Mouse (Mus musculus): ENCODE measurements around the gene Ms4a15. TPM values are rescaled to one million over a fixed set of nuclear protein-coding genes. Genes with fewer than 3 reads are reported as not detected.
A peak's percentile ranks its signal among the peaks of the same experiment; 100 is the strongest.

Ms4a15 gene
- polyA plus RNA-seq, 1 experiment from 2014 or later = not detected

GRCm38 (mm10) chr19:10985889-10986288, 7.2 kb downstream of the Ms4a15 start:
- no peak overlapping the region for H3K27ac ChIP-seq (ENCODE audit: low read depth, low read length)
- 87% methylated on average over 4 of the region's 4 CpGs for WGBS
- no peak for ATAC-seq

GRCm38 (mm10) chr19:10984551-10984950, 8.5 kb downstream of the Ms4a15 start:
- Histone ChIP-seq H3K27ac (ENCODE audit: low read depth, low read length) (no peak overlapping the region), H3K4me2 (ENCODE audit: low read length) (no peak overlapping the region), H3K27me3 (replicated peaks; ENCODE audit: control insufficient read depth, insufficient read depth, low read length) (no peaks in the 10 kb centered on the region), H3K4me3 (ENCODE audit: low read length) (no peak overlapping the region), H3K4me1 (ENCODE audit: control insufficient read depth, insufficient read depth, low read depth, low read length) (no peaks in the 10 kb centered on the region), H3K36me3 (ENCODE audit: control insufficient read depth, insufficient read depth, low read length) (no peaks in the 10 kb centered on the region), H3K9me3 (ENCODE audit: control insufficient read depth, low read length) (no peaks in the 10 kb centered on the region), H3K9ac (ENCODE audit: low read depth, low read length) (no peak overlapping the region)
- WGBS = 88% methylated on average over 13 of the region's 13 CpGs
- no peak for ATAC-seq

More at GRCm38 (mm10) chr19:10985889-10986288, 7.2 kb downstream of the Ms4a15 start:
- Histone ChIP-seq H3K9me3 (ENCODE audit: control insufficient read depth, low read length) (no peaks in the 10 kb centered on the region), H3K4me3 (ENCODE audit: low read length) (no peak overlapping the region), H3K4me1 (ENCODE audit: control insufficient read depth, insufficient read depth, low read depth, low read length) (no peaks in the 10 kb centered on the region), H3K4me2 (ENCODE audit: low read length) (no peak overlapping the region), H3K9ac (ENCODE audit: low read depth, low read length) (no peak overlapping the region), H3K36me3 (ENCODE audit: control insufficient read depth, insufficient read depth, low read length) (no peaks in the 10 kb centered on the region), H3K27me3 (replicated peaks; ENCODE audit: control insufficient read depth, insufficient read depth, low read length) (no peaks in the 10 kb centered on the region)

DNA sequence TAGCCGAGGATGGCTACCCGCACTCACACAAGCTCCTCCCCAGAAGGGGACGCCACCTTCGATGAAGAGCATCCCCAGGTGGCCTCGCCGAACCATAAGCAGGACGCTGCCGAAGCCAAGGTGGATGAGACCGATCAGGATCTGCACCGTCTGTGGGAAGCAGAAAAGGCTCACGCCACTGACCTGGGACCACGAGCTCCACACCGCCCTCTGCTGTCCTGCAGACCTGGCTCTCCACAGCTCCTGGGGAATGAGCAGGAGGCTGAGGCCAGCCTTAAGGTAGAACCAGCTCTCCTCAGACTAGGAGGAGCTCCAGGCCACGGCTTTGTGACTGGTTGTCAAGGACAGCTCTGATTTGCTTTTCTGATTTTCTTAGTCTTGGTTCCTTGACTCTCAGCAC, 9.9 kb downstream of the Ms4a15 start:
- Histone ChIP-seq H3K4me1 (ENCODE audit: control insufficient read depth, insufficient read depth, low read depth, low read length) (no peaks in the 10 kb centered on the region), H3K27me3 (replicated peaks; ENCODE audit: control insufficient read depth, insufficient read depth, low read length) (no peaks in the 10 kb centered on the region), H3K4me3 (ENCODE audit: low read length) (no peak overlapping the region), H3K9ac (ENCODE audit: low read depth, low read length) (no peak overlapping the region), H3K9me3 (ENCODE audit: control insufficient read depth, low read length) (no peaks in the 10 kb centered on the region), H3K27ac (ENCODE audit: low read depth, low read length) (no peak overlapping the region), H3K4me2 (ENCODE audit: low read length) (no peak overlapping the region), H3K36me3 (ENCODE audit: control insufficient read depth, insufficient read depth, low read length) (no peaks in the 10 kb centered on the region)
- ATAC-seq = no peak
- WGBS = 30% methylated on average over 13 of the region's 14 CpGs

GRCm38 (mm10) chr19:10980210-10980609, 12.8 kb downstream of the Ms4a15 start:
- no peak overlapping the region for H3K27ac ChIP-seq (ENCODE audit: low read depth, low read length)
- WGBS = 94% methylated on average over 5 of the region's 5 CpGs
- H3K4me3 ChIP-seq (ENCODE audit: low read length) = no peak overlapping the region
- H3K4me1 ChIP-seq (ENCODE audit: control insufficient read depth, insufficient read depth, low read depth, low read length) = no peaks in the 10 kb centered on the region
- H3K27me3 ChIP-seq (replicated peaks; ENCODE audit: control insufficient read depth, insufficient read depth, low read length) = no peaks in the 10 kb centered on the region
- H3K36me3 ChIP-seq (ENCODE audit: control insufficient read depth, insufficient read depth, low read length) = no peaks in the 10 kb centered on the region
- 0 out of 2 replicates have a peak, but pooled peaks have one; percentile 35 for ATAC-seq
- no peaks in the 10 kb centered on the region for H3K9me3 ChIP-seq (ENCODE audit: control insufficient read depth, low read length)
- no peak overlapping the region for H3K9ac ChIP-seq (ENCODE audit: low read depth, low read length)
- H3K4me2 ChIP-seq (ENCODE audit: low read length) = no peak overlapping the region

- Histone ChIP-seq H3K9ac (ENCODE audit: low read depth, low read length) (no peak overlapping the region; the same call in 1 of the 2 replicates), H3K9me3 (ENCODE audit: control insufficient read depth, low read length) (no peaks in the 10 kb centered on the region), H3K27me3 (replicated peaks; ENCODE audit: control insufficient read depth, insufficient read depth, low read length) (no peaks in the 10 kb centered on the region), H3K4me1 (ENCODE audit: control insufficient read depth, insufficient read depth, low read depth, low read length) (no peaks in the 10 kb centered on the region), H3K4me2 (ENCODE audit: low read length) (peak overlapping the region; percentile 27), H3K36me3 (ENCODE audit: control insufficient read depth, insufficient read depth, low read length) (no peaks in the 10 kb centered on the region), H3K27ac (ENCODE audit: low read depth, low read length) (no peak overlapping the region), H3K4me3 (ENCODE audit: low read length) (no peak overlapping the region)
- WGBS = 13% methylated on average over 18 of the region's 18 CpGs
- ATAC-seq = peak; percentile 41
These were observed 13.6 kb downstream of the Ms4a15 start for GRCm38 (mm10) chr19:10979184-10980168.

DNA sequence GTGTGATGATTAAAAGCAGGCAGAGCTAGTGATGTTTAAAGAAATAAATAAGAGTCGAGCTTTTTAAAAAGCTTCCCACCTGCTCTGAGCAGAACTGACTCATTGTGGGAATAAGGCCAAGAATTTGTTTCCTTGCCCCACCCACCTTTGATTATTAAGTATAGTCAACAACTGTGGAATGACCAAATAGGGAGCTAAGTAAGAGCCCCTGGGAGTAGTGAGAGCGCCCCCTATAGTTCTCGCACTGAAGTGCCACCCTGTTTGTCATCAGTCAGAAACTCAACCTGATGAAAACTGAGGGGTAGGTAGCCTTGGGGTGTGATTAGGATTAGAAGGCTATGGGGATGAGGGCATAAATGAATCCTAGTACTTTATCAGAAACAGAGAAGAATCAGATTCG, 16.7 kb downstream of the Ms4a15 start:
- no peak overlapping the region for H3K27ac ChIP-seq (ENCODE audit: low read depth, low read length)
- H3K4me3 ChIP-seq (ENCODE audit: low read length) = no peak overlapping the region
- WGBS = 51% methylated on average over 4 of the region's 4 CpGs
- H3K27me3 ChIP-seq (replicated peaks; ENCODE audit: control insufficient read depth, insufficient read depth, low read length) = no peaks in the 10 kb centered on the region
- H3K9me3 ChIP-seq (ENCODE audit: control insufficient read depth, low read length) = peaks cover 2% of the 10 kb centered on the region
- no peaks in the 10 kb centered on the region for H3K36me3 ChIP-seq (ENCODE audit: control insufficient read depth, insufficient read depth, low read length)
- no peak overlapping the region for H3K9ac ChIP-seq (ENCODE audit: low read depth, low read length)
- ATAC-seq = no peak
- no peaks in the 10 kb centered on the region for H3K4me1 ChIP-seq (ENCODE audit: control insufficient read depth, insufficient read depth, low read depth, low read length)
- H3K4me2 ChIP-seq (ENCODE audit: low read length) = no peak overlapping the region

DNA sequence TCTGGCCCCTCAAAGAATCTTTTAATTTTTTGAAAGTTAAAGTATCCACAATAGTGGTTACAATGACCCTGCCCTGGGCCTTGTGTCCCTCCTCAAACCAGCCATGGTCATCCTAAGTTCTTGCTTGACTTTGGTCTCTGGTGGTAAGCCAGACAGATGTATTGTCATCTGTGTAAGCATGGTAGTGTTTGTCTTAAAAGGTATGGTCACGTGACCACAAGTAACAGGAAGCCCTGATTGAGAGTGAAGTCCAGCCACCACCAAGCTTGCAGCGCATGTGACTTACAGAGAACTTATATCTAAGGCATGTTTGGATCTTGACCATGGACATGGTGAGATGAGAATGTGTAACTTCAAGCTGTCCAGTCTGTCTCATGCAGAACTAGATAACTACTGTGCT, 17.9 kb downstream of the Ms4a15 start:
- Histone ChIP-seq H3K9me3 (ENCODE audit: control insufficient read depth, low read length) (peaks cover 2% of the 10 kb centered on the region), H3K4me1 (ENCODE audit: control insufficient read depth, insufficient read depth, low read depth, low read length) (no peaks in the 10 kb centered on the region), H3K4me3 (ENCODE audit: low read length) (no peak overlapping the region), H3K36me3 (ENCODE audit: control insufficient read depth, insufficient read depth, low read length) (no peaks in the 10 kb centered on the region), H3K27ac (ENCODE audit: low read depth, low read length) (no peak overlapping the region), H3K4me2 (ENCODE audit: low read length) (no peak overlapping the region), H3K9ac (ENCODE audit: low read depth, low read length) (no peak overlapping the region), H3K27me3 (replicated peaks; ENCODE audit: control insufficient read depth, insufficient read depth, low read length) (no peaks in the 10 kb centered on the region)
- 86% methylated on average over 2 of the region's 2 CpGs for WGBS
- no peak for ATAC-seq

- H3K4me3 ChIP-seq (ENCODE audit: low read length) = no peak within 1 kb of the TSS
- H3K4me2 ChIP-seq (ENCODE audit: low read length) = no peak within 1 kb of the TSS
- H3K9me3 ChIP-seq (ENCODE audit: control insufficient read depth, low read length) = peaks cover 2% of the 10 kb centered on the region
- no peak within 1 kb of the TSS for H3K27ac ChIP-seq (ENCODE audit: low read depth, low read length)
- H3K27me3 ChIP-seq (replicated peaks; ENCODE audit: control insufficient read depth, insufficient read depth, low read length) = no peaks in the 10 kb centered on the region
- no peak for ATAC-seq
- H3K9ac ChIP-seq (ENCODE audit: low read depth, low read length) = no peak within 1 kb of the TSS
- 74% methylated on average over 4 of the region's 4 CpGs for WGBS
- no peaks in the 10 kb centered on the region for H3K36me3 ChIP-seq (ENCODE audit: control insufficient read depth, insufficient read depth, low read length)
- no peaks in the 10 kb centered on the region for H3K4me1 ChIP-seq (ENCODE audit: control insufficient read depth, insufficient read depth, low read depth, low read length)
These were observed 18.7 kb downstream of the Ms4a15 start, which contains the start of gene Ms4a10 for GRCm38 (mm10) chr19:10974238-10974865. Gene Ms4a10 (minus strand): TSS chr19:10974670.

- Histone ChIP-seq H3K36me3 (ENCODE audit: control insufficient read depth, insufficient read depth, low read length) (no peaks in the 10 kb centered on the region), H3K4me1 (ENCODE audit: control insufficient read depth, insufficient read depth, low read depth, low read length) (no peaks in the 10 kb centered on the region), H3K27me3 (replicated peaks; ENCODE audit: control insufficient read depth, insufficient read depth, low read length) (no peaks in the 10 kb centered on the region), H3K4me3 (ENCODE audit: low read length) (no peak overlapping the region), H3K4me2 (ENCODE audit: low read length) (no peak overlapping the region), H3K9me3 (ENCODE audit: control insufficient read depth, low read length) (peaks cover 2% of the 10 kb centered on the region), H3K9ac (ENCODE audit: low read depth, low read length) (no peak overlapping the region), H3K27ac (ENCODE audit: low read depth, low read length) (no peak overlapping the region)
- ATAC-seq = no peak
- 72% methylated on average over 2 of the region's 2 CpGs for WGBS
These were observed 19.9 kb downstream of the Ms4a15 start for GRCm38 (mm10) chr19:10973187-10973586.

Data from hindbrain, embryonic 16.5 days (tissue).